Mouse (Mus musculus): ENCODE measurements around the gene Atxn1.

Atxn1 gene

GRCm38 (mm10) chr13:45859081-45859709 lies 105.6 kb downstream of the Atxn1 start:
- DNase-seq: no peak

GRCm38 (mm10) chr13:45857416-45857815 lies 107.4 kb downstream of the Atxn1 start:
- DNase-seq: no peak

- no peak for DNase-seq
These were observed 110.3 kb downstream of the Atxn1 start for GRCm38 (mm10) chr13:45854531-45854930.

- no peak for DNase-seq
These were observed 111.1 kb downstream of the Atxn1 start for GRCm38 (mm10) chr13:45853691-45854090.

- no peak for DNase-seq
These were observed 112.5 kb downstream of the Atxn1 start for GRCm38 (mm10) chr13:45852288-45852687.

- no peak for DNase-seq
These were observed 113.1 kb downstream of the Atxn1 start for GRCm38 (mm10) chr13:45851746-45852145.

GRCm38 (mm10) chr13:45851156-45851555 lies 113.7 kb downstream of the Atxn1 start:
- DNase-seq: no peak

- no peak for DNase-seq
These were observed 114.4 kb downstream of the Atxn1 start for GRCm38 (mm10) chr13:45850181-45850974.

- no peak for DNase-seq
These were observed 115.4 kb downstream of the Atxn1 start for GRCm38 (mm10) chr13:45849145-45850023.

GRCm38 (mm10) chr13:45842511-45843055 lies 122.2 kb downstream of the Atxn1 start:
- DNase-seq: no peak

GRCm38 (mm10) chr13:45839901-45840300 lies 124.9 kb downstream of the Atxn1 start:
- no peak for DNase-seq

- no peak for DNase-seq
These were observed 127.1 kb downstream of the Atxn1 start for GRCm38 (mm10) chr13:45837609-45838220.

GRCm38 (mm10) chr13:45836377-45837054 lies 128.3 kb downstream of the Atxn1 start:
- no peak for DNase-seq

GRCm38 (mm10) chr13:45834300-45834699 lies 130.5 kb downstream of the Atxn1 start:
- DNase-seq: no peak

- DNase-seq: no peak
These were observed 132.0 kb downstream of the Atxn1 start for GRCm38 (mm10) chr13:45832695-45833350.

- no peak for DNase-seq
These were observed 135.4 kb downstream of the Atxn1 start for GRCm38 (mm10) chr13:45829341-45829936.

GRCm38 (mm10) chr13:45828035-45828434 lies 136.8 kb downstream of the Atxn1 start:
- no peak for DNase-seq

GRCm38 (mm10) chr13:45827619-45828018 lies 137.2 kb downstream of the Atxn1 start:
- DNase-seq: peak; percentile 35

- DNase-seq: peak; percentile 19
These were observed 137.7 kb downstream of the Atxn1 start for GRCm38 (mm10) chr13:45827046-45827596.

- no peak for DNase-seq
These were observed 142.3 kb downstream of the Atxn1 start for GRCm38 (mm10) chr13:45822491-45822829.
